Mouse (Mus musculus) adrenal gland, adult 2 months (tissue): Measurements from ENCODE around the gene Cbfb. TPM values are rescaled to one million over a fixed set of nuclear protein-coding genes. Genes with fewer than 3 reads are reported as not detected.
"Not testable (repeated sequence)": the region's sequence is repeated elsewhere in the genome, so short reads cannot be mapped to it uniquely, and the experiment has no call there.

Source experiments
- DNase-seq: peaks from one replicate; pipeline ENCODE4 v3.0.0; 2021
- long read RNA-seq: library from polyadenylated mRNA; stranded (forward); transcript quantifications from one replicate; pipeline ENCODE4 v2.0.0, GENCODE M21; 2021
- polyA plus RNA-seq: library from polyadenylated mRNA; depleted of rRNA; stranded (reverse); fragments of >200 nt; gene quantifications from 2 replicates; pipeline ENCODE4 v1.2.3, GENCODE M21; 2012; rRNA removed
- total RNA-seq, 2 experiments: library from RNA; stranded (reverse); gene quantifications; 2 replicates each; pipeline ENCODE4 v1.2.3; 2021

Gene Cbfb
- total RNA-seq (10 to 100 TPM; 68.2 to 80.0 TPM), polyA plus RNA-seq (9.3 and 14.3 TPM in 2 replicates)
- long read RNA-seq, transcript Cbfb-201 (6 exons, 2,883 nt) = minor isoform, 11 of 52 reads
- long read RNA-seq, transcript Cbfb-202 (6 exons, 2,891 nt) = major isoform, 23 of 52 reads
- long read RNA-seq, partial matches to known transcripts = 4 of 52 reads
- long read RNA-seq, other reads (novel, unspliced or antisense) = 11 of 52 reads

GRCm38 (mm10) chr8:105170381-105171115 lies at the start of gene Cbfb:
Gene Cbfb, plus strand, starts transcription at chr8:105170674.
- DNase-seq = peak; percentile 99

GRCm38 (mm10) chr8:105129864-105130263 lies 40.6 kb upstream of the Cbfb start:
- DNase-seq = no peak

- DNase-seq = no peak
These were observed 39.0 kb upstream of the Cbfb start, which contains the start of gene Ces4a for GRCm38 (mm10) chr8:105131509-105131908. Gene Ces4a, plus strand, starts transcription at chr8:105131800.

- DNase-seq = peak; percentile 84
These were observed 32.1 kb upstream of the Cbfb start for GRCm38 (mm10) chr8:105138423-105138822.

- peak; percentile 30 for DNase-seq
These were observed 28.1 kb upstream of the Cbfb start for GRCm38 (mm10) chr8:105142395-105142794.

GRCm38 (mm10) chr8:105151654-105152053 lies 18.8 kb upstream of the Cbfb start:
- no peak for DNase-seq

GRCm38 (mm10) chr8:105152623-105153398 lies 17.7 kb upstream of the Cbfb start:
- peak; percentile 95 for DNase-seq

GRCm38 (mm10) chr8:105154316-105154715 lies 16.2 kb upstream of the Cbfb start:
- no peak for DNase-seq

- DNase-seq = peak; percentile 70
These were observed 15.3 kb upstream of the Cbfb start for GRCm38 (mm10) chr8:105155091-105155745.

GRCm38 (mm10) chr8:105157555-105157954 lies 12.9 kb upstream of the Cbfb start:
- peak; percentile 60 for DNase-seq

- no peak for DNase-seq
These were observed 12.4 kb upstream of the Cbfb start for GRCm38 (mm10) chr8:105158084-105158483.

GRCm38 (mm10) chr8:105161121-105161652 lies 9.3 kb upstream of the Cbfb start:
- DNase-seq = no peak

- peak; percentile 54 for DNase-seq
These were observed 6.1 kb upstream of the Cbfb start for GRCm38 (mm10) chr8:105164272-105164902.

- peak; percentile 84 for DNase-seq
These were observed 5.3 kb upstream of the Cbfb start for GRCm38 (mm10) chr8:105165191-105165590.

- no peak for DNase-seq
These were observed 3.4 kb upstream of the Cbfb start for GRCm38 (mm10) chr8:105167116-105167515.

GRCm38 (mm10) chr8:105169582-105169981 lies 892 bp upstream of the Cbfb start:
- DNase-seq = no peak

GRCm38 (mm10) chr8:105170041-105170380 lies 463 bp upstream of the Cbfb start:
- no peak for DNase-seq

GRCm38 (mm10) chr8:105171116-105172002 lies 885 bp downstream of the Cbfb start:
- peak; percentile 83 for DNase-seq

GRCm38 (mm10) chr8:105172003-105172362 lies 1.5 kb downstream of the Cbfb start:
- DNase-seq = no peak

GRCm38 (mm10) chr8:105175287-105175686 lies 4.8 kb downstream of the Cbfb start:
- DNase-seq = not testable (repeated sequence)
